In genomic region chr6:34875966-34876834, GRCm38 (mm10) we compare ENCODE assay signal across 8 mouse cellular contexts. TPM values are rescaled to one million over a fixed set of nuclear protein-coding genes. Genes with fewer than 3 reads are reported as not detected.
A peak's percentile ranks its signal among the peaks of the same experiment; 100 is the strongest.
DNase-seq lines count a peak whose midpoint lies in the region; ATAC-seq and TF ChIP-seq lines count a peak whose summit lies in the region.

No protein-coding gene starts in this region.

- H3K36me3 ChIP-seq in heart, embryonic 11.5 days (ENCODE audit: control insufficient read depth, insufficient read depth, low read length) = no peaks in the 10 kb centered on the region; the same call in 1 of the 2 replicates
- H3K36me3 ChIP-seq in hindbrain, embryonic 11.5 days (ENCODE audit: control insufficient read depth, insufficient read depth, low read length) = no peaks in the 10 kb centered on the region
- peaks cover 5% of the 10 kb centered on the region; the same call in 1 of the 2 replicates for H3K36me3 ChIP-seq in lung, postnatal 0 days (ENCODE audit: insufficient read depth, low read length)
- no peaks in the 10 kb centered on the region for H3K36me3 ChIP-seq in stomach, embryonic 14.5 days (ENCODE audit: control insufficient read depth, insufficient read depth, low read length)

- H3K27ac ChIP-seq in heart, embryonic 11.5 days (ENCODE audit: low read depth, low read length) = peak overlapping the region; percentile 88
- H3K27ac ChIP-seq in hindbrain, embryonic 11.5 days (ENCODE audit: low read depth, low read length) = no peak overlapping the region
- H3K27ac ChIP-seq in lung, postnatal 0 days (ENCODE audit: low read length) = peak overlapping the region; percentile 95
- no peak overlapping the region; the same call in 1 of the 2 replicates for H3K27ac ChIP-seq in stomach, embryonic 14.5 days (ENCODE audit: low read length)

- no peak for DNase-seq in heart, postnatal 25 days (ENCODE audit: low spot score)
- DNase-seq in T-cell, adult 2 months (ENCODE audit: low spot score) = peak; percentile 83
- DNase-seq in hindbrain, embryonic 11.5 days (ENCODE audit: low spot score) = no peak
- peak; percentile 30 for DNase-seq in lung, postnatal 0 days (ENCODE audit: low spot score)
- no peak for DNase-seq in right cerebral cortex, adult 18-20 months
- DNase-seq in embryo, embryonic 11 days = no peak

- WGBS in heart, embryonic 11.5 days (ENCODE audit: insufficient replicate concordance) = 24% methylated on average over 12 of the region's 12 CpGs
- WGBS in hindbrain, embryonic 11.5 days = 58% methylated on average over 12 of the region's 12 CpGs
- WGBS in lung, postnatal 0 days = 44% methylated on average over 12 of the region's 12 CpGs
- WGBS in stomach, embryonic 14.5 days = 50% methylated on average over 12 of the region's 12 CpGs

- no peaks in the 10 kb centered on the region for H3K9me3 ChIP-seq in heart, embryonic 11.5 days (replicated peaks; ENCODE audit: control insufficient read depth, low read length)
- no peaks in the 10 kb centered on the region for H3K9me3 ChIP-seq in hindbrain, embryonic 11.5 days (ENCODE audit: control insufficient read depth, low read length)
- no peaks in the 10 kb centered on the region for H3K9me3 ChIP-seq in lung, postnatal 0 days (ENCODE audit: low read length)
- H3K9me3 ChIP-seq in stomach, embryonic 14.5 days (ENCODE audit: control insufficient read depth, low read depth, low read length) = no peaks in the 10 kb centered on the region

- peak overlapping the region; percentile 88 for H3K9ac ChIP-seq in heart, embryonic 11.5 days (ENCODE audit: low read depth, low read length)
- H3K9ac ChIP-seq in hindbrain, embryonic 11.5 days (ENCODE audit: low read depth, low read length) = peak overlapping the region; percentile 90; the same call in 1 of the 2 replicates
- no peak overlapping the region for H3K9ac ChIP-seq in lung, postnatal 0 days (replicated peaks; ENCODE audit: low read depth)
- 0 out of 2 replicates have a peak overlapping the region, but pooled peaks have one; percentile 79 for H3K9ac ChIP-seq in stomach, embryonic 14.5 days (replicated peaks; ENCODE audit: low read depth, low read length)

- intact Hi-C loops in heart, postnatal 25 days (cut with DNase I) = no loop called here

- H3K27me3 ChIP-seq in heart, embryonic 11.5 days (ENCODE audit: control insufficient read depth, insufficient read depth, low read length) = no peaks in the 10 kb centered on the region
- H3K27me3 ChIP-seq in hindbrain, embryonic 11.5 days (ENCODE audit: control insufficient read depth, insufficient read depth, low read length) = no peaks in the 10 kb centered on the region
- no peaks in the 10 kb centered on the region for H3K27me3 ChIP-seq in lung, postnatal 0 days (replicated peaks; ENCODE audit: insufficient read depth, low read length)
- H3K27me3 ChIP-seq in stomach, embryonic 14.5 days (ENCODE audit: control insufficient read depth, insufficient read depth, low read length) = no peaks in the 10 kb centered on the region

- H3K4me1 ChIP-seq in heart, embryonic 11.5 days (ENCODE audit: control insufficient read depth, insufficient read depth, low read length) = peaks cover 40% of the 10 kb centered on the region
- no peaks in the 10 kb centered on the region for H3K4me1 ChIP-seq in hindbrain, embryonic 11.5 days (replicated peaks; ENCODE audit: control insufficient read depth, insufficient read depth, low read length)
- H3K4me1 ChIP-seq in lung, postnatal 0 days (ENCODE audit: insufficient read depth, low read depth, low read length) = peaks cover 12% of the 10 kb centered on the region; the same call in 1 of the 2 replicates
- peaks cover 22% of the 10 kb centered on the region for H3K4me1 ChIP-seq in stomach, embryonic 14.5 days (ENCODE audit: control insufficient read depth, insufficient read depth, low read length)

- no peak for ATAC-seq in heart, embryonic 11.5 days (replicated peaks; ENCODE audit: insufficient number of reproducible peaks, low FRiP score, low TSS enrichment)
- ATAC-seq in hindbrain, embryonic 11.5 days (ENCODE audit: low FRiP score) = no peak
- no peak for ATAC-seq in lung, postnatal 0 days
- no peak for ATAC-seq in stomach, embryonic 14.5 days (ENCODE audit: insufficient number of reproducible peaks, insufficient read depth, low FRiP score, low read depth)

- no peak for TF ChIP-seq EP300 in lung, postnatal 0 days (IDR thresholded peaks at IDR 0.05)

- peak overlapping the region; percentile 69 for H3K4me3 ChIP-seq in heart, embryonic 11.5 days (ENCODE audit: low read depth, low read length)
- H3K4me3 ChIP-seq in hindbrain, embryonic 11.5 days (ENCODE audit: low read depth, low read length) = no peak overlapping the region; the same call in 1 of the 2 replicates
- H3K4me3 ChIP-seq in lung, postnatal 0 days (ENCODE audit: low read depth, low read length) = no peak overlapping the region
- H3K4me3 ChIP-seq in stomach, embryonic 14.5 days (ENCODE audit: low read depth, low read length) = no peak overlapping the region

- H3K4me2 ChIP-seq in heart, embryonic 11.5 days = peak overlapping the region; percentile 78
- H3K4me2 ChIP-seq in hindbrain, embryonic 11.5 days (replicated peaks; ENCODE audit: low read depth, low read length) = no peak overlapping the region; the same call in 1 of the 2 replicates
- H3K4me2 ChIP-seq in lung, postnatal 0 days (replicated peaks; ENCODE audit: low read depth, low read length) = no peak overlapping the region
- peak overlapping the region; percentile 74 for H3K4me2 ChIP-seq in stomach, embryonic 14.5 days (replicated peaks; ENCODE audit: low read depth, low read length)

- peak; percentile 54 for TF ChIP-seq CTCF in lung, postnatal 0 days (IDR thresholded peaks at IDR 0.05)

RNA-seq across cellular contexts. Expression of gene Cyren, which starts 1.7 kb away (rescaled TPM):
- polyA plus RNA-seq in heart, embryonic 11.5 days (2014; fragmentation: Nextera tagmentation; extraction: Ambion mirVana) = 10.2 and 11.2 TPM in 2 replicates
- total RNA-seq in heart, postnatal 25 days (2021) = 1 to 10 TPM; 3.8 to 4.1 TPM
- polyA plus RNA-seq in hindbrain, embryonic 11.5 days (2014; fragmentation: Nextera tagmentation; extraction: Ambion mirVana) = 12.3 and 13.5 TPM in 2 replicates
- polyA plus RNA-seq in lung, postnatal 0 days (2015; fragmentation: Nextera tagmentation; extraction: Ambion mirVana) = 12.6 and 13.8 TPM in 2 replicates
- 9.4 and 10.0 TPM in 2 replicates for polyA plus RNA-seq in stomach, embryonic 14.5 days (2014; fragmentation: Nextera tagmentation; extraction: Ambion mirVana)

RNA-seq across cellular contexts. Expression of gene Tmem140, which starts 13.3 kb away (rescaled TPM):
- 0.39 and 0.62 TPM in 2 replicates for polyA plus RNA-seq in heart, embryonic 11.5 days (2014; fragmentation: Nextera tagmentation; extraction: Ambion mirVana)
- total RNA-seq in heart, postnatal 25 days (2021) = 10 to 100 TPM; 20.0 to 25.3 TPM
- 0.95 and 1.1 TPM in 2 replicates for polyA plus RNA-seq in hindbrain, embryonic 11.5 days (2014; fragmentation: Nextera tagmentation; extraction: Ambion mirVana)
- 30.6 and 34.9 TPM in 2 replicates for polyA plus RNA-seq in lung, postnatal 0 days (2015; fragmentation: Nextera tagmentation; extraction: Ambion mirVana)
- polyA plus RNA-seq in stomach, embryonic 14.5 days (2014; fragmentation: Nextera tagmentation; extraction: Ambion mirVana) = 1.4 and 1.8 TPM in 2 replicates

RNA-seq across cellular contexts. Expression of gene Wdr91, which starts 34.5 kb away (rescaled TPM):
- polyA plus RNA-seq in heart, embryonic 11.5 days (2014; fragmentation: Nextera tagmentation; extraction: Ambion mirVana) = 12.4 and 13.0 TPM in 2 replicates
- 10 to 100 TPM; 12.0 to 13.5 TPM for total RNA-seq in heart, postnatal 25 days (2021)
- 11.0 and 12.3 TPM in 2 replicates for polyA plus RNA-seq in hindbrain, embryonic 11.5 days (2014; fragmentation: Nextera tagmentation; extraction: Ambion mirVana)
- 19.9 and 21.1 TPM in 2 replicates for polyA plus RNA-seq in lung, postnatal 0 days (2015; fragmentation: Nextera tagmentation; extraction: Ambion mirVana)
- 9.7 and 10.7 TPM in 2 replicates for polyA plus RNA-seq in stomach, embryonic 14.5 days (2014; fragmentation: Nextera tagmentation; extraction: Ambion mirVana)

RNA-seq across cellular contexts. Expression of gene Stra8, which starts 43.8 kb away (rescaled TPM):
- polyA plus RNA-seq in heart, embryonic 11.5 days (2014; fragmentation: Nextera tagmentation; extraction: Ambion mirVana) = not detected in 2 replicates
- total RNA-seq in heart, postnatal 25 days (2021) = not detected
- polyA plus RNA-seq in hindbrain, embryonic 11.5 days (2014; fragmentation: Nextera tagmentation; extraction: Ambion mirVana) = not detected in 2 replicates
- 0.10 TPM in 1 of 2 replicates, not detected in the other for polyA plus RNA-seq in lung, postnatal 0 days (2015; fragmentation: Nextera tagmentation; extraction: Ambion mirVana)
- not detected in 2 replicates for polyA plus RNA-seq in stomach, embryonic 14.5 days (2014; fragmentation: Nextera tagmentation; extraction: Ambion mirVana)

Comparison
In these comparisons a context has a peak if more than half of its experiments do, and no peak if none do; other contexts are left out.
1. H3K27ac ChIP-seq: peak in heart, embryonic 11.5 days (single experiment) and lung, postnatal 0 days (single experiment); none in hindbrain, embryonic 11.5 days (single experiment) and stomach, embryonic 14.5 days (single experiment).
2. H3K4me2 ChIP-seq: peak in heart, embryonic 11.5 days (single experiment) and stomach, embryonic 14.5 days (single experiment); none in hindbrain, embryonic 11.5 days (single experiment) and lung, postnatal 0 days (single experiment).
3. DNase-seq: peak in T-cell, adult 2 months (single experiment) and lung, postnatal 0 days (single experiment); none in heart, postnatal 25 days (single experiment), hindbrain, embryonic 11.5 days (single experiment), right cerebral cortex, adult 18-20 months (single experiment) and embryo, embryonic 11 days (single experiment).
4. RNA of gene Tmem140, which starts 13.3 kb away (polyA plus RNA-seq): 30.6 to 34.9 TPM in lung, postnatal 0 days; 1.4 to 1.8 TPM in stomach, embryonic 14.5 days, 0.95 to 1.1 TPM in hindbrain, embryonic 11.5 days and 0.39 to 0.62 TPM in heart, embryonic 11.5 days; every median in the first group is over 10 times any median in the second.